Mouse (Mus musculus) liver, postnatal 0 days (tissue): ENCODE measurements around the gene BC048403. TPM values are rescaled to one million over a fixed set of nuclear protein-coding genes. Genes with fewer than 3 reads are reported as not detected.

Experiments used
- ATAC-seq: fragments of 200-750 bp; cut with Nextera tagmentation; 2 replicates; pipeline ENCODE4 v1.8.0; 2017; ENCODE audit warnings: mild to moderate bottlenecking, moderate library complexity
- DNase-seq: peaks from one replicate; pipeline ENCODE4 v3.0.0-alpha.2; 2016
- H3K27ac ChIP-seq: fragments of 300-500 bp; sonication (generic); 2 replicates; pipeline ENCODE4 v1.5.1; 2014; ENCODE audit warnings: antibody characterized with exemption, moderate library complexity, mild to moderate bottlenecking, low read depth
- H3K27me3 ChIP-seq: fragments of 300-500 bp; sonication (generic); 2 replicates; pipeline ENCODE4 v1.6.1; 2014; ENCODE audit warnings: low read length, control low read depth, mixed read lengths; ENCODE audit not compliant: insufficient read depth
- H3K36me3 ChIP-seq: fragments of 300-500 bp; sonication (generic); replicated peaks from 2 replicates; pipeline ENCODE4 v1.6.1; 2014; ENCODE audit warnings: mild to moderate bottlenecking, control low read depth, low read length, moderate library complexity, mixed read lengths; ENCODE audit not compliant: insufficient read depth
- H3K4me1 ChIP-seq: fragments of 300-500 bp; sonication (generic); 2 replicates; pipeline ENCODE4 v1.6.1; 2014; ENCODE audit warnings: antibody characterized with exemption, mild to moderate bottlenecking, control low read depth; ENCODE audit not compliant: insufficient read depth
- H3K4me2 ChIP-seq: fragments of 300-500 bp; sonication (generic); 2 replicates; pipeline ENCODE4 v1.6.1; 2014; ENCODE audit warnings: low read depth, mild to moderate bottlenecking, low read length, moderate library complexity, mixed read lengths
- H3K4me3 ChIP-seq: fragments of 300-500 bp; sonication (generic); 2 replicates; pipeline ENCODE4 v1.5.1; 2014; ENCODE audit warnings: low read depth, low read length
- H3K9ac ChIP-seq: fragments of 300-500 bp; sonication (generic); replicated peaks from 2 replicates; pipeline ENCODE4 v1.6.1; 2014; ENCODE audit warnings: mild to moderate bottlenecking, moderate library complexity
- H3K9me3 ChIP-seq: fragments of 300-500 bp; sonication (generic); 2 replicates; pipeline ENCODE4 v1.6.1; 2016; ENCODE audit warnings: mild to moderate bottlenecking, control low read depth, low read length, mixed read lengths
- CTCF ChIP-seq: sonication (generic); IDR thresholded peaks from 2 replicates; pipeline ENCODE4 v1.5.1; 2016; ENCODE audit warnings: antibody characterized with exemption, low read depth
- EP300 ChIP-seq: IDR thresholded peaks from 2 replicates; pipeline ENCODE4 v1.6.1; 2016; ENCODE audit warnings: antibody characterized with exemption, low read depth, mild to moderate bottlenecking
- WGBS: fragments of 180-500 bp; shearing (Covaris S2); extraction: QIAGEN DNeasy Blood & Tissue Kit; methylation state at CpG from one replicate; pipeline ENCODE4 v1.1.7; 2014; ENCODE audit not compliant: insufficient replicate concordance; 5-methylcytosine and 5-hydroxymethylcytosine counted together
- polyA plus RNA-seq: library from polyadenylated mRNA; unstranded; fragments of >200 nt; fragmentation: Nextera tagmentation; extraction: Ambion mirVana; gene quantifications from 2 replicates; pipeline ENCODE4 v1.2.1, GENCODE M21; 2015

The BC048403 gene
- polyA plus RNA-seq, 1 experiment from 2014 or later = 1.9 TPM

GRCm38 (mm10) chr10:121727151-121727550 is 12.6 kb upstream of the BC048403 start:
- Histone ChIP-seq H3K36me3 (no peaks in the 10 kb centered on the region), H3K9me3 (no peaks in the 10 kb centered on the region), H3K4me2 (no peak overlapping the region), H3K4me1 (no peaks in the 10 kb centered on the region), H3K27ac (no peak overlapping the region), H3K4me3 (no peak overlapping the region), H3K9ac (no peak overlapping the region), H3K27me3 (no peaks in the 10 kb centered on the region)
- ATAC-seq = no peak
- TF ChIP-seq EP300 (no peak), CTCF (no peak)
- WGBS = 71% methylated on average over 4 of the region's 4 CpGs
- DNase-seq = no peak

GRCm38 (mm10) chr10:121728226-121728625 is 11.5 kb upstream of the BC048403 start:
- TF ChIP-seq EP300 = no peak
- Histone ChIP-seq H3K9me3 (no peaks in the 10 kb centered on the region), H3K27ac (no peak overlapping the region), H3K4me1 (no peaks in the 10 kb centered on the region), H3K4me2 (no peak overlapping the region), H3K36me3 (no peaks in the 10 kb centered on the region), H3K4me3 (no peak overlapping the region), H3K27me3 (no peaks in the 10 kb centered on the region), H3K9ac (no peak overlapping the region)
- ATAC-seq = no peak
- 90% methylated on average over 4 of the region's 4 CpGs for WGBS
- no peak for DNase-seq

DNA sequence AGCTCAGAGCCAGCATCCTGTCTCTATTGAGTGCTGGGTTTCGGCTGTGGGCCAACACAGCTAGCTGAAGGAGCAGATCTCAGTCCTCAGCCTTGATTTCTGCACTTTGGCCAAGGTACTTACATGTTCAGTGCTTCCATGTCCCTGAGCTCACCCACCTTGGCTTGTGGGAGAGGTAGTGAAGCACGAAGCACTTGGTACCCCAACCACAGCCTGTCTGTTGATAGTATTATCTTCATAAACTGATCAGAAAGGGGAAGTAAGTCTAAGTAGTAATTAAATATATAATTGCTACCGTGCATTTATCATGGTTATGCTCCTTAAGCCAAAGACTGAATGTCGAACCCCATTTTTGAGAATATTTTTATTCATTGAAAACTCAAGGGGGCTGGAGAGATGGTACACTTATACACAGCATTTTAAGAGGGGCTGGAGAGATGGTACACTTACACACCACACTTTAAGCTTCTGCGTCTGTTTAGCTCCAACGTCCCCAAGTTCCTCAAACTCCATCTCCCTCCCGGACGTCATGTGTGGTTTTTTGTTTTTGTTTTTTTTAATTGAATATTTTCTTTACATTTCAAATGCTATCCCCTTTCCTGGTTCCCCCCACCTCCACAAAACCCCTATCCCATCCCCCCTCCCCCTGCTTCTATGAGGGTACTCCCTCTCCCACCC is 8.6 kb upstream of the BC048403 start:
- H3K36me3 ChIP-seq = no peaks in the 10 kb centered on the region
- no peaks in the 10 kb centered on the region for H3K27me3 ChIP-seq
- H3K4me1 ChIP-seq = no peaks in the 10 kb centered on the region
- no peak for DNase-seq
- TF ChIP-seq CTCF (no peak), EP300 (no peak)
- no peaks in the 10 kb centered on the region for H3K9me3 ChIP-seq
- no peak overlapping the region for H3K4me3 ChIP-seq
- 37% methylated on average over 8 of the region's 8 CpGs for WGBS
- H3K4me2 ChIP-seq = no peak overlapping the region
- H3K9ac ChIP-seq = no peak overlapping the region
- no peak for ATAC-seq
- H3K27ac ChIP-seq = no peak overlapping the region

DNA sequence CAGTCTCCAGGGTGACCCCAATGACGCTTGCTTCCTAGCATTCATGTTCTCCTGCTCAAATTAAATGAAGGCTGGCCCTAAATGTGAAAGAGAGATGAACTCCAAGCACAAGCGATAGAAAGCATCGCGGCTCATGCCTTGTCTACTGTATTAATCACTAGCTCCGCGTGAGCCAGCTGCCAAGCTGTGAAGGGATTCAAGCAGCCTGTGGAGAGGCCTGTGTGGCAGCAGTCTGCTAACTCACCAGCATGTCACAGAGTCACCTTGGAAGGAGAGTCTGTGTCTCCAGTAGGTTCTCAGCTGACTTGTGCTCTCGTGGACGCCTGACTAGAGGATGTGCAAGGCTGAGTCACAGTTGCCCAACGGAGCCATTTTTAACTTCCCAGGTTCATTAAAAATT is 7.2 kb upstream of the BC048403 start:
- 84% methylated on average over 9 of the region's 9 CpGs for WGBS
- Histone ChIP-seq H3K4me1 (no peaks in the 10 kb centered on the region), H3K36me3 (no peaks in the 10 kb centered on the region), H3K27me3 (no peaks in the 10 kb centered on the region), H3K27ac (no peak overlapping the region), H3K4me3 (no peak overlapping the region), H3K9me3 (no peaks in the 10 kb centered on the region), H3K9ac (no peak overlapping the region), H3K4me2 (no peak overlapping the region)
- TF ChIP-seq CTCF (no peak), EP300 (no peak)
- DNase-seq (no peak), ATAC-seq (no peak)

DNA sequence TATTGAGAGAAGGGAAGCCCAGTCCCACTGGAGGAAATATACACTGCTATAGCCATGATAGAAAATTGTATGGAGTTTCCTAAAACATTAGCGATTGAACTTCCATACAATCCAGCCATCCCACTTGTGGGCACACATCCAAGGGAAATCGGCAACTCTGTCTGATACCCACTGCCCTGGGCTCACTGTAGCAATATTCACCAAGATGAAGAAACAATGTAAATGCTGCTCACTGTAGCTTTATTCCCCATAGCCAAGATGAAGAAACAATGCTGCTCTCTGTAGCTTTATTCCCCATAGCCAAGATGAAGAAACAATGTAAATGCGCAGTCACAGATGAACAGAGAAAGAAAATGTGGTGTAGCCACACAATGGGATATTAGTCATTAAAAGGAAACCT is 2.5 kb upstream of the BC048403 start:
- WGBS = 89% methylated on average over 3 of the region's 3 CpGs
- no peak for DNase-seq

DNA sequence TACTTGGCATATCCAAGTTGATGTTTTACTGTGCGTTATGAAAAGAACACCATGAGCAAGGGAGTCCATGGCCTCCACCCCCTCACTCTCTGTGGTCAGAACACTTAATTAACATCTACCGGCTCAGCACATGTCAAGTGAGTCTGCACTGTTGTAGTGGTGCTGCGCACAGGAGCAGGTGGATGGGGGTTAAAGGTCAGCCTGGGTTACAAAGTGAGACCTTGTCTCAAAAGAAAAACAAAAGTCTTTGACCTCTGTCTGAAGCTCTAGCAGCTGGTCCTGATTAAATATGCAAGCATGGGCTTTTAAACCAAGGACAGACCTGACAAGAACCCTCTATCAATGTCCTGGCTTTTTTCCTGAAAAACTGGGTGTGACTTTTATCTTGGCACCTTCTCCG is 2.6 kb downstream of the BC048403 start:
- ATAC-seq = no peak
- 67% methylated on average over 4 of the region's 4 CpGs for WGBS
- H3K9me3 ChIP-seq = peaks cover 3% of the 10 kb centered on the region; the same call in 1 of the 2 replicates
- H3K27me3 ChIP-seq = no peaks in the 10 kb centered on the region
- no peak overlapping the region for H3K9ac ChIP-seq
- no peak overlapping the region for H3K27ac ChIP-seq
- H3K4me3 ChIP-seq = no peak overlapping the region
- H3K36me3 ChIP-seq = peaks cover 20% of the 10 kb centered on the region
- peaks cover 8% of the 10 kb centered on the region; the same call in 1 of the 2 replicates for H3K4me1 ChIP-seq
- no peak for DNase-seq
- H3K4me2 ChIP-seq = no peak overlapping the region
- no peak for TF ChIP-seq CTCF
- no peak for TF ChIP-seq EP300

More for the DNA sequence above, 2.5 kb upstream of the BC048403 start:
- H3K4me2 ChIP-seq = no peak overlapping the region
- H3K4me3 ChIP-seq = no peak overlapping the region
- no peak overlapping the region for H3K27ac ChIP-seq
- H3K27me3 ChIP-seq = no peaks in the 10 kb centered on the region
- no peak for ATAC-seq
- no peak for TF ChIP-seq EP300
- no peak for TF ChIP-seq CTCF
- peaks cover 8% of the 10 kb centered on the region; the same call in 1 of the 2 replicates for H3K4me1 ChIP-seq
- H3K36me3 ChIP-seq = no peaks in the 10 kb centered on the region
- H3K9me3 ChIP-seq = no peaks in the 10 kb centered on the region
- no peak overlapping the region for H3K9ac ChIP-seq
